Mouse (Mus musculus): ENCODE results near the gene Enpp5. TPM values are rescaled to one million over a fixed set of nuclear protein-coding genes. Genes with fewer than 3 reads are reported as not detected.

The Enpp5 gene
- polyA plus RNA-seq, 1 experiment from 2014 or later: 14.8 TPM

- under 1% methylated on average over 67 of the region's 76 CpGs for WGBS
- peak; percentile 99 for ATAC-seq (ENCODE audit: low FRiP score)
- H3K27ac ChIP-seq (ENCODE audit: low read depth, low read length): no peak within 1 kb of the TSS
- H3K4me1 ChIP-seq (replicated peaks; ENCODE audit: control insufficient read depth, insufficient read depth, low read length): no peaks in the 10 kb centered on the region
- H3K9me3 ChIP-seq (ENCODE audit: control insufficient read depth, low read length): no peaks in the 10 kb centered on the region
- H3K36me3 ChIP-seq (ENCODE audit: control insufficient read depth, insufficient read depth, low read length): no peaks in the 10 kb centered on the region
- peak within 1 kb of the TSS; percentile 67 for H3K4me3 ChIP-seq (ENCODE audit: low read depth, low read length)
- DNase-seq (ENCODE audit: low spot score): peak; percentile 82
- H3K4me2 ChIP-seq (replicated peaks; ENCODE audit: low read depth, low read length): peak within 1 kb of the TSS; percentile 99
- H3K9ac ChIP-seq (ENCODE audit: low read depth, low read length): peak within 1 kb of the TSS; percentile 72
- no peaks in the 10 kb centered on the region for H3K27me3 ChIP-seq (ENCODE audit: control insufficient read depth, insufficient read depth, low read length)
These were observed 26.9 kb downstream of the Enpp5 start, which contains the start of gene Enpp4 for GRCm38 (mm10) chr17:44105287-44106138. Gene Enpp4, minus strand, starts transcription at chr17:44105809.

- Histone ChIP-seq H3K27me3 (ENCODE audit: control insufficient read depth, insufficient read depth, low read length) (no peaks in the 10 kb centered on the region), H3K4me3 (ENCODE audit: low read depth, low read length) (no peak overlapping the region), H3K4me1 (replicated peaks; ENCODE audit: control insufficient read depth, insufficient read depth, low read length) (no peaks in the 10 kb centered on the region), H3K4me2 (replicated peaks; ENCODE audit: low read depth, low read length) (no peak overlapping the region), H3K9ac (ENCODE audit: low read depth, low read length) (no peak overlapping the region), H3K27ac (ENCODE audit: low read depth, low read length) (no peak overlapping the region), H3K36me3 (ENCODE audit: control insufficient read depth, insufficient read depth, low read length) (no peaks in the 10 kb centered on the region), H3K9me3 (ENCODE audit: control insufficient read depth, low read length) (no peaks in the 10 kb centered on the region)
- 70% methylated on average over 3 of the region's 3 CpGs for WGBS
- DNase-seq (ENCODE audit: low spot score) (no peak), ATAC-seq (ENCODE audit: low FRiP score) (no peak)
These were observed 29.7 kb downstream of the Enpp5 start for GRCm38 (mm10) chr17:44108331-44108730.

GRCm38 (mm10) chr17:44116584-44116983, 38.0 kb downstream of the Enpp5 start:
- ATAC-seq (ENCODE audit: low FRiP score): no peak
- H3K27me3 ChIP-seq (ENCODE audit: control insufficient read depth, insufficient read depth, low read length): no peaks in the 10 kb centered on the region
- no peak overlapping the region for H3K4me2 ChIP-seq (replicated peaks; ENCODE audit: low read depth, low read length)
- 86% methylated on average over 2 of the region's 2 CpGs for WGBS
- H3K27ac ChIP-seq (ENCODE audit: low read depth, low read length): no peak overlapping the region
- no peak overlapping the region for H3K4me3 ChIP-seq (ENCODE audit: low read depth, low read length)
- no peak overlapping the region for H3K9ac ChIP-seq (ENCODE audit: low read depth, low read length)
- no peaks in the 10 kb centered on the region for H3K4me1 ChIP-seq (replicated peaks; ENCODE audit: control insufficient read depth, insufficient read depth, low read length)
- DNase-seq (ENCODE audit: low spot score): no peak
- H3K9me3 ChIP-seq (ENCODE audit: control insufficient read depth, low read length): no peaks in the 10 kb centered on the region
- H3K36me3 ChIP-seq (ENCODE audit: control insufficient read depth, insufficient read depth, low read length): no peaks in the 10 kb centered on the region

GRCm38 (mm10) chr17:44117721-44118120, 39.1 kb downstream of the Enpp5 start:
- H3K4me1 ChIP-seq (replicated peaks; ENCODE audit: control insufficient read depth, insufficient read depth, low read length): no peaks in the 10 kb centered on the region
- 69% methylated on average over 2 of the region's 2 CpGs for WGBS
- no peaks in the 10 kb centered on the region for H3K27me3 ChIP-seq (ENCODE audit: control insufficient read depth, insufficient read depth, low read length)
- no peaks in the 10 kb centered on the region for H3K36me3 ChIP-seq (ENCODE audit: control insufficient read depth, insufficient read depth, low read length)
- H3K4me2 ChIP-seq (replicated peaks; ENCODE audit: low read depth, low read length): no peak overlapping the region
- DNase-seq (ENCODE audit: low spot score): no peak
- H3K4me3 ChIP-seq (ENCODE audit: low read depth, low read length): no peak overlapping the region
- H3K9me3 ChIP-seq (ENCODE audit: control insufficient read depth, low read length): no peaks in the 10 kb centered on the region
- H3K9ac ChIP-seq (ENCODE audit: low read depth, low read length): no peak overlapping the region
- no peak overlapping the region for H3K27ac ChIP-seq (ENCODE audit: low read depth, low read length)
- no peak for ATAC-seq (ENCODE audit: low FRiP score)

- Histone ChIP-seq H3K4me1 (replicated peaks; ENCODE audit: control insufficient read depth, insufficient read depth, low read length) (no peaks in the 10 kb centered on the region), H3K9ac (ENCODE audit: low read depth, low read length) (no peak overlapping the region), H3K36me3 (ENCODE audit: control insufficient read depth, insufficient read depth, low read length) (no peaks in the 10 kb centered on the region), H3K4me3 (ENCODE audit: low read depth, low read length) (no peak overlapping the region), H3K27me3 (ENCODE audit: control insufficient read depth, insufficient read depth, low read length) (no peaks in the 10 kb centered on the region), H3K27ac (ENCODE audit: low read depth, low read length) (no peak overlapping the region), H3K4me2 (replicated peaks; ENCODE audit: low read depth, low read length) (no peak overlapping the region), H3K9me3 (ENCODE audit: control insufficient read depth, low read length) (no peaks in the 10 kb centered on the region)
- DNase-seq (ENCODE audit: low spot score) (no peak), ATAC-seq (ENCODE audit: low FRiP score) (no peak)
- 85% methylated on average over 4 of the region's 4 CpGs for WGBS
These were observed 39.6 kb downstream of the Enpp5 start for GRCm38 (mm10) chr17:44118231-44118630.

GRCm38 (mm10) chr17:44121366-44122100, 42.9 kb downstream of the Enpp5 start:
- H3K4me1 ChIP-seq (replicated peaks; ENCODE audit: control insufficient read depth, insufficient read depth, low read length): no peaks in the 10 kb centered on the region
- DNase-seq (ENCODE audit: low spot score): no peak
- 80% methylated on average over 12 of the region's 12 CpGs for WGBS

GRCm38 (mm10) chr17:44129092-44129750, 50.6 kb downstream of the Enpp5 start:
- no peaks in the 10 kb centered on the region for H3K9me3 ChIP-seq (ENCODE audit: control insufficient read depth, low read length)
- H3K27ac ChIP-seq (ENCODE audit: low read depth, low read length): no peak overlapping the region
- DNase-seq (ENCODE audit: low spot score) (no peak), ATAC-seq (ENCODE audit: low FRiP score) (no peak)
- WGBS: 90% methylated on average over 13 of the region's 13 CpGs
- no peaks in the 10 kb centered on the region for H3K4me1 ChIP-seq (replicated peaks; ENCODE audit: control insufficient read depth, insufficient read depth, low read length)
- H3K27me3 ChIP-seq (ENCODE audit: control insufficient read depth, insufficient read depth, low read length): no peaks in the 10 kb centered on the region
- no peak overlapping the region for H3K4me3 ChIP-seq (ENCODE audit: low read depth, low read length)
- H3K9ac ChIP-seq (ENCODE audit: low read depth, low read length): no peak overlapping the region
- H3K36me3 ChIP-seq (ENCODE audit: control insufficient read depth, insufficient read depth, low read length): no peaks in the 10 kb centered on the region
- no peak overlapping the region for H3K4me2 ChIP-seq (replicated peaks; ENCODE audit: low read depth, low read length)

More at GRCm38 (mm10) chr17:44121366-44122100, 42.9 kb downstream of the Enpp5 start:
- Histone ChIP-seq H3K27me3 (ENCODE audit: control insufficient read depth, insufficient read depth, low read length) (no peaks in the 10 kb centered on the region), H3K9me3 (ENCODE audit: control insufficient read depth, low read length) (no peaks in the 10 kb centered on the region), H3K4me3 (ENCODE audit: low read depth, low read length) (no peak overlapping the region), H3K27ac (ENCODE audit: low read depth, low read length) (no peak overlapping the region), H3K9ac (ENCODE audit: low read depth, low read length) (no peak overlapping the region), H3K36me3 (ENCODE audit: control insufficient read depth, insufficient read depth, low read length) (no peaks in the 10 kb centered on the region), H3K4me2 (replicated peaks; ENCODE audit: low read depth, low read length) (no peak overlapping the region)
- ATAC-seq (ENCODE audit: low FRiP score): no peak

GRCm38 (mm10) chr17:44130429-44130828, 51.8 kb downstream of the Enpp5 start:
- peak; percentile 85 for DNase-seq (ENCODE audit: low spot score)
- ATAC-seq (ENCODE audit: low FRiP score): no peak
- WGBS: 15% methylated on average over 7 of the region's 7 CpGs

More at GRCm38 (mm10) chr17:44130429-44130828, 51.8 kb downstream of the Enpp5 start:
- Histone ChIP-seq H3K36me3 (ENCODE audit: control insufficient read depth, insufficient read depth, low read length) (no peaks in the 10 kb centered on the region), H3K4me3 (ENCODE audit: low read depth, low read length) (no peak overlapping the region), H3K27me3 (ENCODE audit: control insufficient read depth, insufficient read depth, low read length) (no peaks in the 10 kb centered on the region), H3K9ac (ENCODE audit: low read depth, low read length) (no peak overlapping the region), H3K9me3 (ENCODE audit: control insufficient read depth, low read length) (no peaks in the 10 kb centered on the region), H3K4me2 (replicated peaks; ENCODE audit: low read depth, low read length) (no peak overlapping the region), H3K27ac (ENCODE audit: low read depth, low read length) (no peak overlapping the region), H3K4me1 (replicated peaks; ENCODE audit: control insufficient read depth, insufficient read depth, low read length) (no peaks in the 10 kb centered on the region)
